Mouse (Mus musculus) heart, embryonic 13.5 days (tissue): ENCODE measurements around the gene Evi2b. TPM values are rescaled to one million over a fixed set of nuclear protein-coding genes. Genes with fewer than 3 reads are reported as not detected.

Source experiments
- ATAC-seq: fragments of 200-750 bp; cut with Nextera tagmentation; 2 replicates; pipeline ENCODE4 v1.8.0; 2017; ENCODE audit warnings: moderate TSS enrichment; ENCODE audit not compliant: insufficient number of reproducible peaks, low FRiP score, low TSS enrichment; ENCODE audit errors: extremely low read depth
- H3K27ac ChIP-seq: fragments of 300-500 bp; sonication (generic); replicated peaks from 2 replicates; pipeline ENCODE4 v1.5.1; 2015; ENCODE audit warnings: moderate library complexity, mild to moderate bottlenecking, inconsistent platforms
- H3K27me3 ChIP-seq: fragments of 300-500 bp; sonication (generic); replicated peaks from 2 replicates; pipeline ENCODE4 v1.6.1; 2015; ENCODE audit warnings: mild to moderate bottlenecking, inconsistent platforms
- H3K36me3 ChIP-seq: fragments of 300-500 bp; sonication (generic); 2 replicates; pipeline ENCODE4 v1.6.1; 2015; ENCODE audit warnings: mild to moderate bottlenecking, inconsistent platforms
- H3K4me1 ChIP-seq: fragments of 300-500 bp; sonication (generic); 2 replicates; pipeline ENCODE4 v1.6.1; 2015; ENCODE audit warnings: inconsistent platforms
- H3K4me2 ChIP-seq: fragments of 300-500 bp; sonication (generic); 2 replicates; pipeline ENCODE4 v1.6.1; 2015; ENCODE audit warnings: inconsistent platforms, mild to moderate bottlenecking, moderate library complexity
- H3K4me3 ChIP-seq: fragments of 300-500 bp; sonication (generic); 2 replicates; pipeline ENCODE4 v1.5.1; 2015; ENCODE audit warnings: moderate library complexity, mild to moderate bottlenecking, inconsistent platforms
- H3K9ac ChIP-seq: fragments of 300-500 bp; sonication (generic); 2 replicates; pipeline ENCODE4 v1.6.1; 2015; ENCODE audit warnings: inconsistent platforms, mild to moderate bottlenecking, moderate library complexity
- H3K9me3 ChIP-seq: fragments of 300-500 bp; sonication (generic); 2 replicates; pipeline ENCODE4 v1.6.1; 2016; ENCODE audit warnings: inconsistent platforms
- WGBS: fragments of 180-500 bp; shearing (Covaris S2); methylation state at CpG from one replicate; pipeline ENCODE4 v1.1.7; 2015; ENCODE audit warnings: mixed read lengths; 5-methylcytosine and 5-hydroxymethylcytosine counted together
- polyA plus RNA-seq: library from polyadenylated mRNA; unstranded; fragments of >200 nt; fragmentation: Nextera tagmentation; extraction: Ambion mirVana; gene quantifications from 2 replicates; pipeline ENCODE4 v1.2.1, GENCODE M21; 2015

Gene Evi2b
- polyA plus RNA-seq, 1 experiment from 2014 or later, result 0.51 TPM

GRCm38 (mm10) chr11:79483876-79484528 lies 39.6 kb downstream of the Evi2b start:
- no peak overlapping the region for H3K4me3 ChIP-seq
- H3K27me3 ChIP-seq, result no peaks in the 10 kb centered on the region
- no peak overlapping the region for H3K27ac ChIP-seq
- no peaks in the 10 kb centered on the region for H3K9me3 ChIP-seq
- no peak for ATAC-seq
- H3K36me3 ChIP-seq, result peaks cover 47% of the 10 kb centered on the region
- WGBS, result 82% methylated on average over 7 of the region's 7 CpGs
- H3K4me1 ChIP-seq, result no peaks in the 10 kb centered on the region
- no peak overlapping the region for H3K9ac ChIP-seq
- H3K4me2 ChIP-seq, result no peak overlapping the region

GRCm38 (mm10) chr11:79483392-79483791 lies 40.2 kb downstream of the Evi2b start:
- Histone ChIP-seq H3K9me3 (no peaks in the 10 kb centered on the region), H3K4me2 (no peak overlapping the region), H3K9ac (no peak overlapping the region), H3K36me3 (peaks cover 50% of the 10 kb centered on the region), H3K4me1 (no peaks in the 10 kb centered on the region), H3K27ac (no peak overlapping the region), H3K4me3 (no peak overlapping the region), H3K27me3 (no peaks in the 10 kb centered on the region)
- ATAC-seq, result no peak
- 86% methylated on average over 6 of the region's 6 CpGs for WGBS

- peaks cover 60% of the 10 kb centered on the region for H3K36me3 ChIP-seq
- no peak for ATAC-seq
- H3K27me3 ChIP-seq, result no peaks in the 10 kb centered on the region
- WGBS, result 85% methylated on average over 1 of the region's 1 CpGs
- H3K4me3 ChIP-seq, result no peak overlapping the region
- no peak overlapping the region for H3K9ac ChIP-seq
- H3K27ac ChIP-seq, result no peak overlapping the region
- H3K4me2 ChIP-seq, result no peak overlapping the region
- peaks cover 8% of the 10 kb centered on the region for H3K4me1 ChIP-seq
- H3K9me3 ChIP-seq, result no peaks in the 10 kb centered on the region
Measured at GRCm38 (mm10) chr11:79468097-79468496, 55.5 kb downstream of the Evi2b start.

Other genes starting within 250 kb of the Evi2b start
- not detected in 2 replicates for gene Gm9964, start 226.9 kb downstream of the Evi2b start, polyA plus RNA-seq
- gene Nf1, start 184.1 kb downstream of the Evi2b start, polyA plus RNA-seq, result 4.6 and 5.3 TPM in 2 replicates
- 0.10 and 0.11 TPM in 2 replicates for gene Omg, start 19.7 kb downstream of the Evi2b start, polyA plus RNA-seq
- 0.41 and 0.45 TPM in 2 replicates for gene Evi2, start 6.8 kb upstream of the Evi2b start, polyA plus RNA-seq
- gene Evi2a, start 6.8 kb upstream of the Evi2b start, polyA plus RNA-seq, result 1.9 and 2.7 TPM in 2 replicates
- 0.31 and 0.37 TPM in 2 replicates for gene Rab11fip4, start 67.5 kb upstream of the Evi2b start, polyA plus RNA-seq